ENCODE assay signal across 29 mouse cellular contexts in genomic region chr5:124817050-124817449, GRCm38 (mm10). TPM values are rescaled to one million over a fixed set of nuclear protein-coding genes. Genes with fewer than 3 reads are reported as not detected.
DNase-seq lines count a peak whose midpoint lies in the region; ATAC-seq and TF ChIP-seq lines count a peak whose summit lies in the region.
"Had no signal": no experiment of that assay in that cellular context is flagged by ENCODE, and none has a peak within 500 bp of the region (broad histone marks: within the 10 kb centered on the region; RNA-seq: fewer than 3 reads in every experiment).

No protein-coding gene starts in this region.

- H3K9me3 ChIP-seq in lung, embryonic 14.5 days (ENCODE audit: low read depth, low read length) = no peaks in the 10 kb centered on the region
- no peaks in the 10 kb centered on the region for H3K9me3 ChIP-seq in lung, postnatal 0 days (ENCODE audit: low read length)
- no peaks in the 10 kb centered on the region for H3K9me3 ChIP-seq in heart, embryonic 11.5 days (replicated peaks; ENCODE audit: control insufficient read depth, low read length)
- H3K9me3 ChIP-seq: heart, embryonic 15.5 days; hindbrain, embryonic 13.5 days; intestine, embryonic 15.5 days had no signal

- H3K27ac ChIP-seq in lung, embryonic 14.5 days (ENCODE audit: low read depth) = no peak overlapping the region
- no peak overlapping the region for H3K27ac ChIP-seq in lung, postnatal 0 days (ENCODE audit: low read length)
- H3K27ac ChIP-seq in heart, embryonic 11.5 days (ENCODE audit: low read depth, low read length) = no peak overlapping the region
- H3K27ac ChIP-seq: embryonic facial prominence, embryonic 10.5 days; embryonic facial prominence, embryonic 13.5 days; forebrain, embryonic 10.5 days; forebrain, embryonic 13.5 days; gastrocnemius, adult 2 months; heart, embryonic 15.5 days; hindbrain, embryonic 10.5 days; hindbrain, embryonic 13.5 days; intestine, embryonic 15.5 days had no signal

- no peak for TF ChIP-seq CTCF in lung, embryonic 14.5 days (IDR thresholded peaks at IDR 0.05; ENCODE audit: low read depth)
- no peak for TF ChIP-seq CTCF in lung, postnatal 0 days (IDR thresholded peaks at IDR 0.05)
- TF ChIP-seq CTCF in brain, embryonic 14.5 days (IDR thresholded peaks at IDR 0.05; ENCODE audit: borderline replicate concordance, extremely low read depth, insufficient read depth, insufficient read length) = no peak

- WGBS in lung, embryonic 14.5 days = 68% methylated on average over 15 of the region's 15 CpGs
- WGBS in lung, postnatal 0 days = 71% methylated on average over 15 of the region's 15 CpGs
- WGBS in heart, embryonic 11.5 days (ENCODE audit: insufficient replicate concordance) = 79% methylated on average over 15 of the region's 15 CpGs

- H3K4me3 ChIP-seq in lung, embryonic 14.5 days (ENCODE audit: low read depth, low read length) = no peak overlapping the region
- H3K4me3 ChIP-seq in lung, postnatal 0 days (ENCODE audit: low read depth, low read length) = no peak overlapping the region
- no peak overlapping the region for H3K4me3 ChIP-seq in heart, embryonic 11.5 days (ENCODE audit: low read depth, low read length)
- H3K4me3 ChIP-seq: embryonic facial prominence, embryonic 10.5 days; embryonic facial prominence, embryonic 13.5 days; forebrain, embryonic 10.5 days; forebrain, embryonic 13.5 days; gastrocnemius, adult 2 months; heart, embryonic 12.5 days; heart, embryonic 15.5 days; hindbrain, embryonic 10.5 days; hindbrain, embryonic 13.5 days; intestine, embryonic 15.5 days had no signal

- no peaks in the 10 kb centered on the region for H3K36me3 ChIP-seq in lung, embryonic 14.5 days (ENCODE audit: insufficient read depth)
- H3K36me3 ChIP-seq in lung, postnatal 0 days (ENCODE audit: insufficient read depth, low read length) = no peaks in the 10 kb centered on the region
- H3K36me3 ChIP-seq in heart, embryonic 11.5 days (ENCODE audit: control insufficient read depth, insufficient read depth, low read length) = no peaks in the 10 kb centered on the region
- H3K36me3 ChIP-seq: embryonic facial prominence, embryonic 10.5 days; embryonic facial prominence, embryonic 13.5 days; forebrain, embryonic 10.5 days; heart, embryonic 12.5 days; heart, embryonic 15.5 days; hindbrain, embryonic 10.5 days; hindbrain, embryonic 13.5 days; intestine, embryonic 15.5 days had no signal

- TF ChIP-seq EP300 in lung, postnatal 0 days (IDR thresholded peaks at IDR 0.05) = no peak

- no peak for TF ChIP-seq POLR2A in brain, embryonic 14.5 days (IDR thresholded peaks at IDR 0.05; ENCODE audit: borderline replicate concordance, extremely low read depth, insufficient read depth, insufficient read length, poor library complexity, severe bottlenecking)

- H3K4me2 ChIP-seq in lung, embryonic 14.5 days = no peak overlapping the region
- H3K4me2 ChIP-seq in lung, postnatal 0 days (replicated peaks; ENCODE audit: low read depth, low read length) = no peak overlapping the region
- no peak overlapping the region for H3K4me2 ChIP-seq in heart, embryonic 11.5 days
- H3K4me2 ChIP-seq: embryonic facial prominence, embryonic 13.5 days; forebrain, embryonic 13.5 days; heart, embryonic 12.5 days; heart, embryonic 15.5 days; hindbrain, embryonic 13.5 days; intestine, embryonic 15.5 days had no signal

- H3K27me3 ChIP-seq in lung, embryonic 14.5 days (ENCODE audit: insufficient read depth, low read length) = no peaks in the 10 kb centered on the region
- no peaks in the 10 kb centered on the region for H3K27me3 ChIP-seq in lung, postnatal 0 days (replicated peaks; ENCODE audit: insufficient read depth, low read length)
- H3K27me3 ChIP-seq in heart, embryonic 11.5 days (ENCODE audit: control insufficient read depth, insufficient read depth, low read length) = no peaks in the 10 kb centered on the region
- H3K27me3 ChIP-seq: embryonic facial prominence, embryonic 13.5 days; forebrain, embryonic 13.5 days; hindbrain, embryonic 13.5 days; intestine, embryonic 15.5 days had no signal

- DNase-seq in cerebellum, postnatal 10 days = peak; percentile 54 to 63
- no peak for DNase-seq in cerebellum, adult 8-10 months
- peak; percentile 34 for DNase-seq in lung, embryonic 14.5 days
- no peak for DNase-seq in lung, postnatal 0 days (ENCODE audit: low spot score)
- DNase-seq in brain, embryonic 14.5 days (ENCODE audit: low read depth) = peak; percentile 3
- DNase-seq: adrenal gland, postnatal 10 days; adrenal gland, postnatal 36 days; cerebellum, adult 11 months; cerebellum, adult 9-10 months; cerebellum, postnatal 36 days; embryo, embryonic 11 days; gastrocnemius, adult 2 months; gastrocnemius, postnatal 14 days; heart, adult 11 months; heart, postnatal 10 days; heart, postnatal 36 days; kidney, adult 11 months had no signal

- no peaks in the 10 kb centered on the region for H3K4me1 ChIP-seq in lung, embryonic 14.5 days (ENCODE audit: insufficient read depth)
- no peaks in the 10 kb centered on the region for H3K4me1 ChIP-seq in lung, postnatal 0 days (ENCODE audit: insufficient read depth, low read depth, low read length)
- no peaks in the 10 kb centered on the region for H3K4me1 ChIP-seq in heart, embryonic 11.5 days (ENCODE audit: control insufficient read depth, insufficient read depth, low read length)
- H3K4me1 ChIP-seq: forebrain, embryonic 10.5 days; forebrain, embryonic 13.5 days; heart, embryonic 12.5 days; heart, embryonic 15.5 days; hindbrain, embryonic 13.5 days; intestine, embryonic 15.5 days had no signal

- H3K9ac ChIP-seq in lung, embryonic 14.5 days = no peak overlapping the region
- H3K9ac ChIP-seq in lung, postnatal 0 days (replicated peaks; ENCODE audit: low read depth) = no peak overlapping the region
- no peak overlapping the region for H3K9ac ChIP-seq in heart, embryonic 11.5 days (ENCODE audit: low read depth, low read length)
- H3K9ac ChIP-seq: embryonic facial prominence, embryonic 13.5 days; forebrain, embryonic 13.5 days; heart, embryonic 12.5 days; heart, embryonic 15.5 days; hindbrain, embryonic 13.5 days; intestine, embryonic 15.5 days had no signal

- no peak for ATAC-seq in lung, embryonic 14.5 days (ENCODE audit: insufficient read depth)
- ATAC-seq in lung, postnatal 0 days = no peak
- no peak for ATAC-seq in heart, embryonic 11.5 days (replicated peaks; ENCODE audit: insufficient number of reproducible peaks, low FRiP score, low TSS enrichment)
- ATAC-seq: forebrain, embryonic 13.5 days; forebrain, embryonic 16.5 days; hindbrain, embryonic 16.5 days; intestine, embryonic 15.5 days had no signal

RNA-seq across cellular contexts. Expression of gene Ccdc92, which starts 45.2 kb away (rescaled TPM):
- polyA plus RNA-seq in lung, embryonic 14.5 days (2014; fragmentation: Nextera tagmentation; extraction: Ambion mirVana) = 7.5 and 8.8 TPM in 2 replicates
- 9.8 and 10.7 TPM in 2 replicates for polyA plus RNA-seq in lung, postnatal 0 days (2015; fragmentation: Nextera tagmentation; extraction: Ambion mirVana)
- polyA plus RNA-seq in brain, embryonic 14.5 days (2012; rRNA removed) = 27.1 and 36.6 TPM in 2 replicates
- polyA plus RNA-seq in heart, embryonic 11.5 days (2014; fragmentation: Nextera tagmentation; extraction: Ambion mirVana) = 5.3 and 5.8 TPM in 2 replicates

RNA-seq across cellular contexts. Expression of gene Zfp664, which starts 45.4 kb away (rescaled TPM):
- 90.7 and 98.9 TPM in 2 replicates for polyA plus RNA-seq in lung, embryonic 14.5 days (2014; fragmentation: Nextera tagmentation; extraction: Ambion mirVana)
- polyA plus RNA-seq in lung, postnatal 0 days (2015; fragmentation: Nextera tagmentation; extraction: Ambion mirVana) = 79.5 and 90.5 TPM in 2 replicates
- polyA plus RNA-seq in brain, embryonic 14.5 days (2012; rRNA removed) = 77.4 and 85.5 TPM in 2 replicates
- polyA plus RNA-seq in heart, embryonic 11.5 days (2014; fragmentation: Nextera tagmentation; extraction: Ambion mirVana) = 54.9 and 63.8 TPM in 2 replicates

Comparison
In these comparisons a context has a peak if more than half of its experiments do, and no peak if none do; other contexts are left out.
1. DNase-seq: peak in cerebellum, postnatal 10 days (2 of 2), lung, embryonic 14.5 days (single experiment) and brain, embryonic 14.5 days (single experiment); none in cerebellum, adult 8-10 months (single experiment) and lung, postnatal 0 days (single experiment).